Mouse (Mus musculus) intestine, postnatal 0 days (tissue): ENCODE measurements around the gene Gm8439. TPM values are rescaled to one million over a fixed set of nuclear protein-coding genes. Genes with fewer than 3 reads are reported as not detected.

Source experiments
- ATAC-seq: fragments of 200-750 bp; cut with Nextera tagmentation; 2 replicates; pipeline ENCODE4 v1.8.0; 2017; ENCODE audit warnings: mild to moderate bottlenecking, moderate TSS enrichment, moderate library complexity
- H3K27ac ChIP-seq: fragments of 300-500 bp; sonication (generic); 2 replicates; pipeline ENCODE4 v1.5.1; 2014; ENCODE audit warnings: mild to moderate bottlenecking, low read depth, low read length, moderate library complexity
- H3K27me3 ChIP-seq: fragments of 300-500 bp; sonication (generic); replicated peaks from 2 replicates; pipeline ENCODE4 v1.6.1; 2014; ENCODE audit warnings: low read length, mixed read lengths; ENCODE audit not compliant: control insufficient read depth, insufficient read depth
- H3K36me3 ChIP-seq: fragments of 300-500 bp; sonication (generic); 2 replicates; pipeline ENCODE4 v1.6.1; 2014; ENCODE audit warnings: mild to moderate bottlenecking, moderate library complexity; ENCODE audit not compliant: control insufficient read depth, insufficient read depth
- H3K4me1 ChIP-seq: fragments of 300-500 bp; sonication (generic); replicated peaks from 2 replicates; pipeline ENCODE4 v1.6.1; 2014; ENCODE audit warnings: antibody characterized with exemption, low read length, mixed read lengths; ENCODE audit not compliant: control insufficient read depth, insufficient read depth
- H3K4me2 ChIP-seq: fragments of 300-500 bp; sonication (generic); replicated peaks from 2 replicates; pipeline ENCODE4 v1.6.1; 2014; ENCODE audit warnings: low read depth, mild to moderate bottlenecking, moderate library complexity
- H3K4me3 ChIP-seq: fragments of 300-500 bp; sonication (generic); 2 replicates; pipeline ENCODE4 v1.5.1; 2014; ENCODE audit warnings: low read depth, low read length
- H3K9ac ChIP-seq: fragments of 300-500 bp; sonication (generic); 2 replicates; pipeline ENCODE4 v1.6.1; 2014; ENCODE audit warnings: mild to moderate bottlenecking, low read depth, low read length
- H3K9me3 ChIP-seq: fragments of 300-500 bp; sonication (generic); 2 replicates; pipeline ENCODE4 v1.6.1; 2016; ENCODE audit warnings: mixed run types; ENCODE audit not compliant: control insufficient read depth
- CTCF ChIP-seq: sonication (generic); IDR thresholded peaks from 2 replicates; pipeline ENCODE4 v1.5.1; 2016; ENCODE audit warnings: low read depth, mild to moderate bottlenecking, control low read depth, antibody characterized with exemption, moderate library complexity
- WGBS: fragments of 180-500 bp; shearing (Covaris S2); extraction: QIAGEN DNeasy Blood & Tissue Kit; methylation state at CpG from one replicate; pipeline ENCODE4 v1.1.7; 2014; 5-methylcytosine and 5-hydroxymethylcytosine counted together
- polyA plus RNA-seq: library from polyadenylated mRNA; unstranded; fragments of >200 nt; fragmentation: Nextera tagmentation; extraction: Ambion mirVana; gene quantifications from 2 replicates; pipeline ENCODE4 v1.2.1, GENCODE M21; 2015

The Gm8439 gene
- polyA plus RNA-seq, 1 experiment from 2014 or later: not detected

GRCm38 (mm10) chr4:120641946-120642345 is 53.4 kb downstream of the Gm8439 start:
- no peak for TF ChIP-seq CTCF
- Histone ChIP-seq H3K9me3 (no peaks in the 10 kb centered on the region), H3K4me3 (no peak overlapping the region), H3K4me2 (no peak overlapping the region), H3K27ac (no peak overlapping the region), H3K36me3 (no peaks in the 10 kb centered on the region), H3K4me1 (no peaks in the 10 kb centered on the region), H3K9ac (no peak overlapping the region), H3K27me3 (no peaks in the 10 kb centered on the region)
- ATAC-seq: no peak
- WGBS: 92% methylated on average over 6 of the region's 6 CpGs

GRCm38 (mm10) chr4:120643899-120644298 is 55.4 kb downstream of the Gm8439 start:
- no peaks in the 10 kb centered on the region for H3K9me3 ChIP-seq
- no peak overlapping the region for H3K9ac ChIP-seq
- no peak for TF ChIP-seq CTCF
- H3K27me3 ChIP-seq: peaks cover 10% of the 10 kb centered on the region; the same call in 1 of the 2 replicates
- no peaks in the 10 kb centered on the region for H3K4me1 ChIP-seq
- H3K4me2 ChIP-seq: no peak overlapping the region
- no peak overlapping the region for H3K4me3 ChIP-seq
- WGBS: 68% methylated on average over 3 of the region's 3 CpGs
- no peaks in the 10 kb centered on the region for H3K36me3 ChIP-seq
- no peak overlapping the region for H3K27ac ChIP-seq
- no peak for ATAC-seq

- Histone ChIP-seq H3K4me2 (peak overlapping the region; percentile 70), H3K9me3 (no peaks in the 10 kb centered on the region), H3K9ac (peak overlapping the region; percentile 31; the same call in 1 of the 2 replicates), H3K4me1 (no peaks in the 10 kb centered on the region), H3K27ac (no peak overlapping the region), H3K36me3 (no peaks in the 10 kb centered on the region), H3K27me3 (peaks cover 32% of the 10 kb centered on the region), H3K4me3 (peak overlapping the region; percentile 43)
- 5% methylated on average over 55 of the region's 55 CpGs for WGBS
- no peak for TF ChIP-seq CTCF
- no peak for ATAC-seq
Observed at GRCm38 (mm10) chr4:120649369-120650207, 61.0 kb downstream of the Gm8439 start.

- H3K4me2 ChIP-seq: peak overlapping the region; percentile 70
- no peaks in the 10 kb centered on the region for H3K36me3 ChIP-seq
- H3K9ac ChIP-seq: no peak overlapping the region
- H3K27ac ChIP-seq: no peak overlapping the region
- peak overlapping the region; percentile 43 for H3K4me3 ChIP-seq
- peaks cover 32% of the 10 kb centered on the region for H3K27me3 ChIP-seq
- TF ChIP-seq CTCF: no peak
- WGBS: 23% methylated on average over 7 of the region's 7 CpGs
- H3K4me1 ChIP-seq: no peaks in the 10 kb centered on the region
- ATAC-seq: no peak
- H3K9me3 ChIP-seq: no peaks in the 10 kb centered on the region
Observed at GRCm38 (mm10) chr4:120650208-120650592, 61.7 kb downstream of the Gm8439 start.

- H3K4me3 ChIP-seq: no peak overlapping the region
- H3K27ac ChIP-seq: no peak overlapping the region
- no peaks in the 10 kb centered on the region for H3K4me1 ChIP-seq
- 75% methylated on average over 8 of the region's 8 CpGs for WGBS
- H3K4me2 ChIP-seq: no peak overlapping the region
- H3K36me3 ChIP-seq: no peaks in the 10 kb centered on the region
- peaks cover 2% of the 10 kb centered on the region; the same call in 1 of the 2 replicates for H3K27me3 ChIP-seq
- no peak for TF ChIP-seq CTCF
- H3K9me3 ChIP-seq: no peaks in the 10 kb centered on the region
- ATAC-seq: no peak
- H3K9ac ChIP-seq: no peak overlapping the region
Observed at GRCm38 (mm10) chr4:120655898-120656297, 67.4 kb downstream of the Gm8439 start.

Other genes with a start within 250 kb of the Gm8439 start
- gene Scmh1, start 183.5 kb upstream of the Gm8439 start, polyA plus RNA-seq: 19.8 and 21.8 TPM in 2 replicates
- gene Slfnl1, start 56.5 kb upstream of the Gm8439 start, polyA plus RNA-seq: not detected in 2 replicates
- 23.4 and 23.7 TPM in 2 replicates for gene Ctps, start 18.5 kb upstream of the Gm8439 start, polyA plus RNA-seq
- gene Cited4, start 77.8 kb downstream of the Gm8439 start, polyA plus RNA-seq: 1.7 and 2.1 TPM in 2 replicates
- 1.6 and 2.0 TPM in 2 replicates for gene Kcnq4, start 159.9 kb downstream of the Gm8439 start, polyA plus RNA-seq
- gene Nfyc, start 242.8 kb downstream of the Gm8439 start, polyA plus RNA-seq: 47.7 and 49.8 TPM in 2 replicates